Mouse (Mus musculus) stomach, adult 2 months (tissue): Measurements from ENCODE around the gene Sectm1b. TPM values are rescaled to one million over a fixed set of nuclear protein-coding genes. Genes with fewer than 3 reads are reported as not detected.

Source experiments
- polyA plus RNA-seq: library from polyadenylated mRNA; depleted of rRNA; stranded (reverse); fragments of >200 nt; gene quantifications from 2 replicates; pipeline ENCODE4 v1.2.3, GENCODE M21; 2012; rRNA removed

The Sectm1b gene
- polyA plus RNA-seq: 21.4 and 32.9 TPM in 2 replicates

GRCm38 (mm10) chr11:121063379-121063778, at the start of gene Sectm1b:
Gene Sectm1b (minus strand): TSS chr11:121063569.

GRCm38 (mm10) chr11:121081120-121081519, 17.8 kb upstream of the Sectm1b start, which contains the start of gene Sectm1a:
Gene Sectm1a (minus strand): TSS chr11:121081220.

GRCm38 (mm10) chr11:121039302-121039701, 24.1 kb downstream of the Sectm1b start, which contains the start of gene Cd7:
Gene Cd7 (minus strand): TSS chr11:121039418.

Other genes starting within 250 kb of the Sectm1b start
- gene Fasn, start 239.0 kb downstream of the Sectm1b start, polyA plus RNA-seq: 320 and 400 TPM in 2 replicates
- 0.17 and 0.57 TPM in 2 replicates for gene Ccdc57, start 130.7 kb downstream of the Sectm1b start, polyA plus RNA-seq
- 7.7 and 11.7 TPM in 2 replicates for gene Slc16a3, start 115.1 kb downstream of the Sectm1b start, polyA plus RNA-seq
- 20.4 and 24.3 TPM in 2 replicates for gene Csnk1d, start 72.2 kb downstream of the Sectm1b start, polyA plus RNA-seq
- 0.60 and 0.72 TPM in 2 replicates for gene Cd7, start 24.2 kb downstream of the Sectm1b start, polyA plus RNA-seq
- gene Sectm1a, start 17.7 kb upstream of the Sectm1b start, polyA plus RNA-seq: 2.0 and 4.8 TPM in 2 replicates
- not detected in 2 replicates for gene Tex19.2, start 55.1 kb upstream of the Sectm1b start, polyA plus RNA-seq
- 0.04 TPM in 1 of 2 replicates, not detected in the other for gene Tex19.1, start 82.6 kb upstream of the Sectm1b start, polyA plus RNA-seq
- not detected in 2 replicates for gene Uts2r, start 96.7 kb upstream of the Sectm1b start, polyA plus RNA-seq
- 8.6 and 10.0 TPM in 2 replicates for gene Hexdc, start 140.9 kb upstream of the Sectm1b start, polyA plus RNA-seq
- gene Ogfod3, start 141.1 kb upstream of the Sectm1b start, polyA plus RNA-seq: 7.9 and 11.5 TPM in 2 replicates
- 10.2 and 10.3 TPM in 2 replicates for gene Cybc1, start 165.8 kb upstream of the Sectm1b start, polyA plus RNA-seq
- 12.5 and 16.9 TPM in 2 replicates for gene Narf, start 173.7 kb upstream of the Sectm1b start, polyA plus RNA-seq
- 17.9 and 23.9 TPM in 2 replicates for gene Foxk2, start 196.4 kb upstream of the Sectm1b start, polyA plus RNA-seq